Mouse (Mus musculus) midbrain, postnatal 0 days (tissue): ENCODE results near the gene Cdh13. TPM values are rescaled to one million over a fixed set of nuclear protein-coding genes. Genes with fewer than 3 reads are reported as not detected.
"Not testable (repeated sequence)": the region's sequence is repeated elsewhere in the genome, so short reads cannot be mapped to it uniquely, and the experiment has no call there.

Experiments used
- ATAC-seq: fragments of 200-750 bp; cut with Nextera tagmentation; 2 replicates; pipeline ENCODE4 v1.8.0; 2017; ENCODE audit warnings: moderate number of reproducible peaks, mild to moderate bottlenecking, moderate TSS enrichment, moderate library complexity; ENCODE audit not compliant: low FRiP score
- DNase-seq: peaks from one replicate; pipeline ENCODE4 v3.0.0-alpha.2; 2015; ENCODE audit warnings: low spot score
- H3K27ac ChIP-seq: fragments of 300-500 bp; sonication (generic); 2 replicates; pipeline ENCODE4 v1.5.1; 2014; ENCODE audit warnings: low read depth, mild to moderate bottlenecking, low read length, mixed read lengths
- H3K27me3 ChIP-seq: fragments of 300-500 bp; sonication (generic); 2 replicates; pipeline ENCODE4 v1.6.1; 2014; ENCODE audit warnings: low read length, control low read depth, mixed read lengths; ENCODE audit not compliant: insufficient read depth
- H3K36me3 ChIP-seq: fragments of 300-500 bp; sonication (generic); 2 replicates; pipeline ENCODE4 v1.6.1; 2014; ENCODE audit warnings: low read length, control low read depth, mixed read lengths; ENCODE audit not compliant: insufficient read depth
- H3K4me1 ChIP-seq: fragments of 300-500 bp; sonication (generic); 2 replicates; pipeline ENCODE4 v1.6.1; 2014; ENCODE audit warnings: mild to moderate bottlenecking, control low read depth, antibody characterized with exemption, low read length, mixed read lengths; ENCODE audit not compliant: insufficient read depth
- H3K4me2 ChIP-seq: fragments of 300-500 bp; sonication (generic); 2 replicates; pipeline ENCODE4 v1.6.1; 2014; ENCODE audit warnings: low read depth, mild to moderate bottlenecking, low read length, mixed read lengths; ENCODE audit not compliant: poor library complexity, severe bottlenecking
- H3K4me3 ChIP-seq: fragments of 300-500 bp; sonication (generic); 2 replicates; pipeline ENCODE4 v1.5.1; 2014; ENCODE audit warnings: low read depth, mild to moderate bottlenecking, low read length, moderate library complexity
- H3K9ac ChIP-seq: fragments of 300-500 bp; sonication (generic); replicated peaks from 2 replicates; pipeline ENCODE4 v1.6.1; 2014; ENCODE audit warnings: mild to moderate bottlenecking, low read length, moderate library complexity, mixed read lengths; ENCODE audit not compliant: poor library complexity, severe bottlenecking
- H3K9me3 ChIP-seq: fragments of 300-500 bp; sonication (generic); 2 replicates; pipeline ENCODE4 v1.6.1; 2016; ENCODE audit warnings: low read length, control low read depth
- CTCF ChIP-seq: IDR thresholded peaks from 2 replicates; pipeline ENCODE4 v1.5.1; 2016; ENCODE audit warnings: antibody characterized with exemption, mild to moderate bottlenecking
- whole genome bisulfite sequencing: fragments of 180-500 bp; shearing (Covaris S2); extraction: QIAGEN DNeasy Blood & Tissue Kit; methylation state at CpG from one replicate; pipeline ENCODE4 v1.1.7; 2014; 5-methylcytosine and 5-hydroxymethylcytosine counted together
- polyA plus RNA-seq: library from polyadenylated mRNA; unstranded; fragments of >200 nt; fragmentation: Nextera tagmentation; extraction: Ambion mirVana; gene quantifications from 2 replicates; pipeline ENCODE4 v1.2.1, GENCODE M21; 2015
- total RNA-seq: library from RNA; depleted of rRNA; stranded (reverse); fragments of >200 nt; gene quantifications from 2 replicates; pipeline ENCODE4 v1.2.3, GENCODE M21; 2014

The Cdh13 gene
- total and polyA plus RNA-seq, 2 experiments from 2014 or later, result 199 to 203 TPM

- DNase-seq, result no peak
Measured at GRCm38 (mm10) chr8:119277047-119277451, 993.5 kb downstream of the Cdh13 start.

GRCm38 (mm10) chr8:119281761-119282160, 998.2 kb downstream of the Cdh13 start:
- Histone ChIP-seq H3K4me1 (no peaks in the 10 kb centered on the region), H3K27me3 (no peaks in the 10 kb centered on the region), H3K36me3 (no peaks in the 10 kb centered on the region), H3K4me3 (no peak overlapping the region), H3K27ac (no peak overlapping the region), H3K9ac (no peak overlapping the region), H3K9me3 (no peaks in the 10 kb centered on the region), H3K4me2 (no peak overlapping the region)
- peak; percentile 76 for DNase-seq
- no peak for ATAC-seq
- no peak for TF ChIP-seq CTCF
- WGBS, result 75% methylated on average over 2 of the region's 2 CpGs

More at GRCm38 (mm10) chr8:119277047-119277451, 993.5 kb downstream of the Cdh13 start:
- no peaks in the 10 kb centered on the region for H3K4me1 ChIP-seq
- WGBS, result 78% methylated on average over 3 of the region's 3 CpGs
- H3K36me3 ChIP-seq, result no peaks in the 10 kb centered on the region
- H3K9me3 ChIP-seq, result no peaks in the 10 kb centered on the region
- ATAC-seq, result no peak
- no peak overlapping the region for H3K9ac ChIP-seq
- TF ChIP-seq CTCF, result no peak
- no peak overlapping the region for H3K27ac ChIP-seq
- H3K27me3 ChIP-seq, result no peaks in the 10 kb centered on the region
- no peak overlapping the region for H3K4me2 ChIP-seq
- no peak overlapping the region for H3K4me3 ChIP-seq

- 78% methylated on average over 9 of the region's 9 CpGs for WGBS
- Histone ChIP-seq H3K4me3 (no peak overlapping the region), H3K9ac (no peak overlapping the region), H3K36me3 (no peaks in the 10 kb centered on the region), H3K9me3 (no peaks in the 10 kb centered on the region), H3K4me1 (no peaks in the 10 kb centered on the region), H3K4me2 (no peak overlapping the region), H3K27me3 (no peaks in the 10 kb centered on the region), H3K27ac (no peak overlapping the region)
- DNase-seq (peak; percentile 24), ATAC-seq (no peak)
- TF ChIP-seq CTCF, result no peak
Measured at GRCm38 (mm10) chr8:119284516-119284915, 1001.0 kb downstream of the Cdh13 start.

GRCm38 (mm10) chr8:119284920-119285319, 1001.4 kb downstream of the Cdh13 start:
- Histone ChIP-seq H3K9ac (no peak overlapping the region), H3K4me3 (no peak overlapping the region), H3K27me3 (no peaks in the 10 kb centered on the region), H3K27ac (no peak overlapping the region), H3K4me1 (no peaks in the 10 kb centered on the region), H3K36me3 (no peaks in the 10 kb centered on the region), H3K9me3 (no peaks in the 10 kb centered on the region), H3K4me2 (no peak overlapping the region)
- DNase-seq, result peak; percentile 77
- ATAC-seq, result no peak
- 70% methylated on average over 4 of the region's 4 CpGs for WGBS
- TF ChIP-seq CTCF, result no peak

GRCm38 (mm10) chr8:119295477-119295876, 1011.9 kb downstream of the Cdh13 start:
- DNase-seq (no peak), ATAC-seq (no peak)
- Histone ChIP-seq H3K9me3 (no peaks in the 10 kb centered on the region), H3K4me2 (no peak overlapping the region), H3K27ac (no peak overlapping the region), H3K9ac (no peak overlapping the region), H3K4me3 (no peak overlapping the region), H3K27me3 (no peaks in the 10 kb centered on the region; the same call in 1 of the 2 replicates), H3K4me1 (no peaks in the 10 kb centered on the region), H3K36me3 (no peaks in the 10 kb centered on the region)
- WGBS, result 80% methylated on average over 13 of the region's 13 CpGs
- no peak for TF ChIP-seq CTCF

GRCm38 (mm10) chr8:119297752-119298151, 1014.2 kb downstream of the Cdh13 start:
- H3K4me1 ChIP-seq, H3K27me3 ChIP-seq, H3K4me3 ChIP-seq, H3K9me3 ChIP-seq, H3K4me2 ChIP-seq, H3K27ac ChIP-seq, ATAC-seq, H3K9ac ChIP-seq, H3K36me3 ChIP-seq: not testable (repeated sequence)
- TF ChIP-seq CTCF, result peak; percentile 80
- DNase-seq, result peak; percentile 53
- WGBS, result 33% methylated on average over 3 of the region's 3 CpGs
